Mouse (Mus musculus): Measurements from ENCODE around the gene Slc25a5.

DNA sequence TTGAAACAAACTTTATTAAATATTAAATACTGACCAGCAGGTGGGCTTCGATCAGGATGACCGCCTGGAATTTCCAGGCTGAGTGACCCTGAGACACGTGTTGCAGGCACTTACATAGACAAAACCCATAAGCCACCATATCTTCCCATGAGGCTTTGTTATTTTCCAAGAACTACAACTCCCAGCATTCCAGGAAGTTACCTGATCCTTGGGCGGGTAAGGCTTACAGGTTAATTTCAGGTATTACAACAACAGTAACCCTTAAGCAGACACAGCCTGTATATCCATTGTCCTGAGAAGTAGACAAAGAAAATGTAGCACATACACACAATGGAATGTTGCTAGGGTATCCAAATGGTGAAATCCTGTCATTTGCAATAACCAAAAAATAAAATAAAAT, 6.1 kb upstream of the Slc25a5 start:
- no peak for TF ChIP-seq CTCF (IDR thresholded peaks at IDR 0.05; ENCODE audit: low read depth)
- TF ChIP-seq EP300 (optimal IDR thresholded peaks at IDR 0.05), result no peak

Measured in stomach, postnatal 0 days (tissue).